Mouse (Mus musculus): ENCODE data around the gene Gm21738.
"Not testable (repeated sequence)": the region's sequence is repeated elsewhere in the genome, so short reads cannot be mapped to it uniquely, and the experiment has no call there.

The Gm21738 gene

GRCm38 (mm10) chr14:19418830-19419229 lies at the start of gene Gm21738:
Gene Gm21738, minus strand, starts transcription at chr14:19418930.
- DNase-seq (ENCODE audit: low spot score in 2 of 2): not testable (repeated sequence)

GRCm38 (mm10) chr14:19383741-19384140 lies 35.0 kb downstream of the Gm21738 start:
- not testable (repeated sequence) for DNase-seq (ENCODE audit: low spot score in 2 of 2)
